Mouse (Mus musculus) midbrain, embryonic 15.5 days (tissue): ENCODE results near the gene Vwa3a. TPM values are rescaled to one million over a fixed set of nuclear protein-coding genes. Genes with fewer than 3 reads are reported as not detected.
A peak's percentile ranks its signal among the peaks of the same experiment; 100 is the strongest.

ENCODE experiments used
- ATAC-seq: fragments of 200-750 bp; cut with Nextera tagmentation; replicated peaks from 2 replicates; pipeline ENCODE4 v1.8.0; 2017; ENCODE audit warnings: moderate TSS enrichment
- H3K27ac ChIP-seq: fragments of 300-500 bp; sonication (generic); 2 replicates; pipeline ENCODE4 v1.5.1; 2015; ENCODE audit warnings: mild to moderate bottlenecking, inconsistent platforms
- H3K27me3 ChIP-seq: fragments of 300-500 bp; sonication (generic); replicated peaks from 2 replicates; pipeline ENCODE4 v1.6.1; 2015; ENCODE audit warnings: inconsistent platforms
- H3K36me3 ChIP-seq: fragments of 300-500 bp; sonication (generic); replicated peaks from 2 replicates; pipeline ENCODE4 v1.6.1; 2015; ENCODE audit warnings: inconsistent platforms
- H3K4me1 ChIP-seq: fragments of 300-500 bp; sonication (generic); 2 replicates; pipeline ENCODE4 v1.6.1; 2015; ENCODE audit warnings: inconsistent platforms
- H3K4me2 ChIP-seq: fragments of 300-500 bp; sonication (generic); 2 replicates; pipeline ENCODE4 v1.6.1; 2015; ENCODE audit warnings: inconsistent platforms, mild to moderate bottlenecking, moderate library complexity
- H3K4me3 ChIP-seq: fragments of 300-500 bp; sonication (generic); 2 replicates; pipeline ENCODE4 v1.5.1; 2015; ENCODE audit warnings: mild to moderate bottlenecking, inconsistent platforms
- H3K9ac ChIP-seq: fragments of 300-500 bp; sonication (generic); 2 replicates; pipeline ENCODE4 v1.6.1; 2015; ENCODE audit warnings: mild to moderate bottlenecking, inconsistent platforms
- H3K9me3 ChIP-seq: fragments of 300-500 bp; sonication (generic); 2 replicates; pipeline ENCODE4 v1.6.1; 2016; ENCODE audit warnings: inconsistent platforms
- WGBS: fragments of 180-500 bp; shearing (Covaris S2); methylation state at CpG from one replicate; pipeline ENCODE4 v1.1.7; 2015; ENCODE audit warnings: mixed read lengths; 5-methylcytosine and 5-hydroxymethylcytosine counted together
- polyA plus RNA-seq: library from polyadenylated mRNA; unstranded; fragments of >200 nt; fragmentation: Nextera tagmentation; extraction: Ambion mirVana; gene quantifications from 2 replicates; pipeline ENCODE4 v1.2.1, GENCODE M21; 2015

The Vwa3a gene
- polyA plus RNA-seq, 1 experiment from 2014 or later: 1.8 TPM

DNA sequence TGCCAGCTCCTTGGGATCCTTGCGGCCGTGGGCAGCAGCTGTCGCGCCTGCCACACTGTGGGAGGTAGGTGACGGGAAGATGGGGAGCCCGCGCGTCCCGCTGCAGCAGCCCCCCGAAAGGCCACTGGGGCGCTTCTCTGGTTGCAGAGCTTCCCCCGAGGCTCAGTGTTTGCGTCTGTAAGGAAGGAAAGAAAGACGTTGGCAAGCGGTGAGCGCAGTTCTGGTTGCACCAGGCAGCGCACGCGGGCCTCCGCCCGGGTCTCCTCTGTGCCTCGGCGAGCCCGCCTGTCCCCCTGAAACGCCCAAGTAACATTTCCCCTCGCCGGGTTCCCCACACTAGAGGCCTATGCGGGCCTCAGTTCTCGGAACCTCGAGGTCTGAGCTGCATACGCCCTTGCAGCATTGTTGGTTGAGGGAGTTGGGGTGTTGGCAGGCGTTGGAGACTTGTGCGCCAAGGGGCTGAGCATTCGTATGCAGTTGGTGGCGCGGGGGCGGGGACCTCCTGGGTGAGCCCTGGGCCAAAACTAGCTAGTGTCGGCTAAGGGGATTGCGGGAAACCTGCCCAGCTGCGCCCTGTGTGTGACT lies 104.0 kb downstream of the Vwa3a start:
- peak overlapping the region; percentile 64 for H3K4me2 ChIP-seq
- 0 out of 2 replicates have a peak, but pooled peaks cover 4% of the 10 kb centered on the region for H3K27me3 ChIP-seq
- peak; percentile 84 for ATAC-seq
- peak overlapping the region; percentile 92 for H3K27ac ChIP-seq
- peak overlapping the region; percentile 83 for H3K9ac ChIP-seq
- no peaks in the 10 kb centered on the region for H3K36me3 ChIP-seq
- H3K4me1 ChIP-seq: peaks cover 21% of the 10 kb centered on the region
- no peaks in the 10 kb centered on the region for H3K9me3 ChIP-seq
- under 1% methylated on average over 40 of the region's 40 CpGs for WGBS
- peak overlapping the region; percentile 77 for H3K4me3 ChIP-seq

DNA sequence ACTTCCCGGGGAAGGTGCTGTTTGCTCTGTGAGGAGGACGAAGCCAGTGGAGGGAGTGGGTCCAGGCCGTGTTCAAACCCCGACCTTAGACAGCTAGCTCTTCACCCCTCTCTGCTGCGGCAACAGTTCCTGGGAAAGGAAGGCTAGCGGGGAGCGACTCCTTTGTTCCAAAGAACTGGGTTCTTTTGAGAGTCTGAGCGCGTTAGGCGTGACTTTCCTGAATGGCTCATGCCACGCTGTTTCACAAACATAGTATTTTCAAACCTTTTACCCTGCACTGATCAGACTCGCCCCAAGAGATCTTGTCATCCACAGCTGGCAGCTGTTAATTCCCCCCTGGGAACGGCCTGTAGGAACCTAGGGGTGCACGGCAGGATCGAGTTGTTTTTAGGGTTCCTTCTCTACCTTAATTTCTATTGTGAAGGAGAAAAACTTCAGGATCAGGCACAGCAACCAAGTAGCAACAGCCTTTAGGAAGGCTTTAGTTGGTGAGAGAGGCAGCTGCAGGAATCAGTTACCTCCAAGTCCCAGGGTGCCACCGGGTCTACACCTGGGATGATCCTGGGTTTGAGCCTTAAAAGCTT lies 104.8 kb downstream of the Vwa3a start:
- ATAC-seq: peak; percentile 2; the same call in 1 of the 2 replicates
- under 1% methylated on average over 16 of the region's 16 CpGs for WGBS

DNA sequence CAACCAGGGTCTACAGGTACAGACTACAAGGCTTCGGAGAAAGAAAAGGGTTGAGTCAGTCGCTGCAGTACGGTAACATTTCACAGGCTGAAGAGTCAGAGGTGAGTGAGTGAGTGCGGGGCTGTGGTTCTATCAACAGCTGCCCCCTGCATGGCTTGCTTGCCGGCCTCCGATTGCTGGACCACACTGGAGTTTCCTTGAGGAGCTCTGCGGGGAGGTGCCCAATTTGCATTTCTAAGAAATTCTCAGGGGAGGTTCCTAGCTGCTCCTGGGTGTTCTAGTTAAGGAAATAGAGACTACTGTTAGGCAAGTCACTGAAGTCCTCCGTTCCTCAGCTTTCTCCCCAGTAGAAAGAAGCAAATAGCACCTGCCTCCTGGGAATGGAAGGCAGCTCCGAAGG lies 105.6 kb downstream of the Vwa3a start:
- H3K27ac ChIP-seq: no peak overlapping the region
- H3K4me3 ChIP-seq: peak overlapping the region; percentile 77
- H3K4me1 ChIP-seq: peaks cover 21% of the 10 kb centered on the region
- ATAC-seq: no peak
- 7% methylated on average over 9 of the region's 9 CpGs for WGBS
- H3K9me3 ChIP-seq: no peaks in the 10 kb centered on the region
- no peak overlapping the region for H3K9ac ChIP-seq
- 0 out of 2 replicates have a peak, but pooled peaks cover 4% of the 10 kb centered on the region for H3K27me3 ChIP-seq
- peak overlapping the region; percentile 64 for H3K4me2 ChIP-seq
- no peaks in the 10 kb centered on the region for H3K36me3 ChIP-seq

More for the DNA sequence above, 104.8 kb downstream of the Vwa3a start:
- H3K4me1 ChIP-seq: peaks cover 21% of the 10 kb centered on the region
- H3K9ac ChIP-seq: peak overlapping the region; percentile 83
- H3K27me3 ChIP-seq: 0 out of 2 replicates have a peak, but pooled peaks cover 4% of the 10 kb centered on the region
- peak overlapping the region; percentile 92 for H3K27ac ChIP-seq
- H3K9me3 ChIP-seq: no peaks in the 10 kb centered on the region
- H3K4me2 ChIP-seq: peak overlapping the region; percentile 64
- H3K36me3 ChIP-seq: no peaks in the 10 kb centered on the region
- H3K4me3 ChIP-seq: peak overlapping the region; percentile 77

DNA sequence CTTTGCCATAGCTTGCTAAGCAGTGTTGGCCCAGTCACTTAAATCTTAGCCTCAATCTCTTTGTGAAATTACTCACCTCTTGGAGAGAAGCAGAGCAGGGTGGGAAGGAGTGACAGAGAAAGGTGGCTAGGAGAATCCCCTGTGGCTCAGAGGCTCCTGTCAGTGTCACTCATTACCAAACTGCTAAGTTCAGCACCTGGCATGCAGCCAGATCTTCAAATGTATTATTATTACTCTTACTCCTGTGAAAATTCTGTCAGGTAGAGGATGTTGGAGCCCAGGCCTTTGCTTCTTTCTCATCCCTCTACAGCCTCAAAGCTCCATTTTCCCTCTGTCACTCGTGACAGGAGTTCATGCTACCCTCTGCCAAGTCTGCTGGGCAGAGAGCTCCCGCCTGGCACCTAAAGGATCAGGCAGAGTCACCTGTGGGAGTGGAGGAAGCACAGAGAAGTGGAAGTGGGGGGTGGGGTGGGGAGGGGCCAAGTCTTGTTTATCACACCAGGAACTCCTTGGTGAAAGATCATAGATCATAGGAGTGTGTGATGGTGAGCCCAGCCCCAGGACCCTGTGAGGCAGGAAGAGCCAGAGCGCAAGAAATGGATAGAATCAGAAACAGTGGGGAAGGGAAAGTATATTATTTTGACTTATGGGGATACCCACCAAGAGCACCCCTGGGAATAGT lies 109.9 kb downstream of the Vwa3a start:
- H3K4me2 ChIP-seq: no peak overlapping the region
- ATAC-seq: no peak
- H3K27me3 ChIP-seq: 0 out of 2 replicates have a peak, but pooled peaks cover 4% of the 10 kb centered on the region
- peaks cover 21% of the 10 kb centered on the region for H3K4me1 ChIP-seq
- WGBS: 85% methylated on average over 3 of the region's 3 CpGs
- no peaks in the 10 kb centered on the region for H3K9me3 ChIP-seq
- H3K4me3 ChIP-seq: no peak overlapping the region
- no peak overlapping the region for H3K9ac ChIP-seq
- H3K36me3 ChIP-seq: no peaks in the 10 kb centered on the region
- no peak overlapping the region for H3K27ac ChIP-seq

- H3K4me3 ChIP-seq: no peak overlapping the region
- H3K9ac ChIP-seq: no peak overlapping the region
- H3K4me1 ChIP-seq: peaks cover 9% of the 10 kb centered on the region
- ATAC-seq: no peak
- no peaks in the 10 kb centered on the region for H3K9me3 ChIP-seq
- no peak overlapping the region for H3K27ac ChIP-seq
- 98% methylated on average over 3 of the region's 3 CpGs for WGBS
- no peaks in the 10 kb centered on the region for H3K36me3 ChIP-seq
- H3K4me2 ChIP-seq: no peak overlapping the region
- H3K27me3 ChIP-seq: 0 out of 2 replicates have a peak, but pooled peaks cover 4% of the 10 kb centered on the region
Measured at GRCm38 (mm10) chr7:120850165-120850564, 111.0 kb downstream of the Vwa3a start.

Other genes starting within 250 kb of the Vwa3a start
- 204 and 212 TPM in 2 replicates for gene Uqcrc2, start 104.1 kb upstream of the Vwa3a start, polyA plus RNA-seq
- 0.34 and 0.54 TPM in 2 replicates for gene Pdzd9, start 69.0 kb upstream of the Vwa3a start, polyA plus RNA-seq
- 12.3 and 14.9 TPM in 2 replicates for gene Mosmo, start 61.7 kb upstream of the Vwa3a start, polyA plus RNA-seq
- 0.17 and 0.22 TPM in 2 replicates for gene Gm5737, start 73.0 kb downstream of the Vwa3a start, polyA plus RNA-seq
- 33.6 and 40.1 TPM in 2 replicates for gene Eef2k, start 103.5 kb downstream of the Vwa3a start, polyA plus RNA-seq
- 25.5 and 28.1 TPM in 2 replicates for gene Polr3e, start 178.4 kb downstream of the Vwa3a start, polyA plus RNA-seq
- gene Cdr2, start 243.0 kb downstream of the Vwa3a start, polyA plus RNA-seq: 14.7 and 15.0 TPM in 2 replicates
- gene Mfsd13b, start 243.2 kb downstream of the Vwa3a start, polyA plus RNA-seq: 0.18 and 0.49 TPM in 2 replicates